In the genomic region with DNA sequence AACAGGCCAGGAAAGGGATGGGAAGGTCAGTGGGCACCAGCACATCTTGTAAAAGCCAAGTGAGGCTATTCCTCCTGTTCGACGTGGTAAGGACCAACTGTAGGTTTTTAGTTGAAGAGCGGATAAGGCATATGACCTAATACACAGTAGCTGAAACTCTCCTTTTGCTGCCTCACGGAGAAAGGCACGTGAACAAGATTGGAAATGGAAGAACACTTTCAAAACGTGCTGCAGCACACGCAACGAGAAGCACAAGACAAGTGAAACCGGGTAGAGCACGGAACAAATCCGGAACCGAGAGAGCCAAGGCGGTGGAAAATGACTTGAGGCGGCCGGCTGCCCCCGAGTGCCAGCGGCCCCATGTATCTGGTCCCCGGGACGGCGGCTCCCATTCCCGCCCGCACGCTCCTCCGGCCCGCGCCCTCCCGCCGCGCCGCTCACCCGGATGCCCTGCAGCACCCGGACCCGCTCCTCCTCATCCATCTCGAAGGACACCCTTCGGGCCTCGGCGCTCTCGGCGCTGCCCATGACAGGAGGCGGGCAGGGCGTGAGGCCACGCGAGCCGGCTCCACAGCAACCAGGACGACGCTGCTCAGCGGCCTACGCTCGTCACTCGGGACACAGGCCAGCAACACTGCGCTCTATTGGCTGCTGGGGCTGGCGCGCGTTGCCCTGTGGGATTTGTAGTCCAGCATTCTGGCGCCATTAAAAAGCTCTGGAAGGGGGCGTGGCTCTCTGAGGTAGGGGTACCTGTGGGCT, we compare ENCODE assay signal across 8 mouse cellular contexts. TPM values are rescaled to one million over a fixed set of nuclear protein-coding genes. Genes with fewer than 3 reads are reported as not detected.
A peak's percentile ranks its signal among the peaks of the same experiment; 100 is the strongest.
DNase-seq lines count a peak whose midpoint lies in the region; ATAC-seq lines count a peak whose summit lies in the region.

A gene (minus strand): TSS at position 635 of the 759 bp plus-strand sequence.

- peak; percentile 94 for DNase-seq in MN1 (ENCODE audit: low spot score)
- DNase-seq in cerebellum, adult 9-10 months = peak; percentile 96
- DNase-seq in frontal cortex, adult 2 months (ENCODE audit: extremely low spot score in 1 of 2, low spot score in 1 of 2) = peak; percentile 93 to 98
- peak; percentile 98 for DNase-seq in hindbrain, embryonic 11.5 days (ENCODE audit: low spot score)
- DNase-seq in layer of hippocampus, postnatal 14 days (ENCODE audit: low spot score in 2 of 2) = peak; percentile 95 to 97
- DNase-seq in lung, postnatal 14 days = peak; percentile 94
- DNase-seq in retina, adult 2 months (ENCODE audit: low read depth, low spot score) = peak; percentile 87
- peak; percentile 89 to 90 for DNase-seq in thymus, postnatal 36 days

- no peaks in the 10 kb centered on the region for H3K36me3 ChIP-seq in hindbrain, embryonic 11.5 days (ENCODE audit: control insufficient read depth, insufficient read depth, low read length)

- peak within 1 kb of the TSS; percentile 77 for H3K9ac ChIP-seq in hindbrain, embryonic 11.5 days (ENCODE audit: low read depth, low read length)

- peaks cover 2% of the 10 kb centered on the region; the same call in 1 of the 2 replicates for H3K9me3 ChIP-seq in hindbrain, embryonic 11.5 days (ENCODE audit: control insufficient read depth, low read length)

- H3K27ac ChIP-seq in hindbrain, embryonic 11.5 days (ENCODE audit: low read depth, low read length) = no peak within 1 kb of the TSS

- no peaks in the 10 kb centered on the region for H3K27me3 ChIP-seq in hindbrain, embryonic 11.5 days (ENCODE audit: control insufficient read depth, insufficient read depth, low read length)

- H3K4me2 ChIP-seq in hindbrain, embryonic 11.5 days (replicated peaks; ENCODE audit: low read depth, low read length) = peak within 1 kb of the TSS; percentile 79

- H3K4me3 ChIP-seq in hindbrain, embryonic 11.5 days (ENCODE audit: low read depth, low read length) = peak within 1 kb of the TSS; percentile 75

- ATAC-seq in hindbrain, embryonic 11.5 days (ENCODE audit: low FRiP score) = peak; percentile 100

- H3K4me1 ChIP-seq in hindbrain, embryonic 11.5 days (replicated peaks; ENCODE audit: control insufficient read depth, insufficient read depth, low read length) = no peaks in the 10 kb centered on the region

- WGBS in hindbrain, embryonic 11.5 days = under 1% methylated on average over 55 of the region's 56 CpGs

RNA-seq across cellular contexts. Expression of the gene that starts here (rescaled TPM):
- 154 and 189 TPM in 2 replicates for polyA plus RNA-seq in frontal cortex, adult 2 months (2012; rRNA removed)
- polyA plus RNA-seq in hindbrain, embryonic 11.5 days (2014; fragmentation: Nextera tagmentation; extraction: Ambion mirVana) = 86.2 and 91.2 TPM in 2 replicates
- 10 to 100 TPM; 67.2 to 69.5 TPM for total RNA-seq in layer of hippocampus, postnatal 14 days (2021)
